Comparison of ENCODE assay signal across 14 mouse cellular contexts in genomic region chr5:140739813-140740212, GRCm38 (mm10). TPM values are rescaled to one million over a fixed set of nuclear protein-coding genes. Genes with fewer than 3 reads are reported as not detected.
DNase-seq lines count a peak whose midpoint lies in the region; TF ChIP-seq lines count a peak whose summit lies in the region.
"Had no signal": no experiment of that assay in that cellular context is flagged by ENCODE, and none has a peak within 500 bp of the region (broad histone marks: within the 10 kb centered on the region; RNA-seq: fewer than 3 reads in every experiment).

No protein-coding gene starts in this region.

- H3K4me1 ChIP-seq in lung, adult 2 months (ENCODE audit: control insufficient read depth, insufficient read depth, low read length): peaks cover 4% of the 10 kb centered on the region

- intact Hi-C loops in left cerebral cortex, postnatal 14 days (cut with DNase I): no loop called here

- no peak; the same call in 1 of the 2 replicates for TF ChIP-seq POLR2A in lung, adult 2 months (IDR thresholded peaks at IDR 0.05; ENCODE audit: borderline replicate concordance, extremely low read depth, low read depth, low read length)

- DNase-seq in kidney, adult 9 months: peak; percentile 42
- no peak for DNase-seq in kidney, postnatal 10 days
- peak; percentile 44 for DNase-seq in lung, postnatal 36 days
- no peak for DNase-seq in lung, adult 2 months
- DNase-seq in left cerebral cortex, postnatal 14 days (ENCODE audit: low spot score in 2 of 2): peak; percentile 38 to 72
- peak; percentile 53 for DNase-seq in telencephalon, adult 2 months (ENCODE audit: low read depth, low spot score)
- DNase-seq in gastrocnemius, adult 18-20 months (ENCODE audit: low spot score): no peak
- DNase-seq in urinary bladder, postnatal 4 days (ENCODE audit: low spot score in 2 of 2): no peak
- DNase-seq: B cell, adult 2 months; cerebellum, adult 2 months; heart, postnatal 36 days; spleen, adult 18-20 months had no signal

- no peak for TF ChIP-seq CTCF in lung, adult 2 months (IDR thresholded peaks at IDR 0.05; ENCODE audit: insufficient read depth, low read length)

- 77% methylated on average over 12 of the region's 12 CpGs for WGBS in lung, adult 2 months

- no peak overlapping the region for H3K4me3 ChIP-seq in lung, adult 2 months (replicated peaks; ENCODE audit: extremely low read depth, low read depth, low read length)
- H3K4me3 ChIP-seq: erythroblast, embryonic 14.5 days; liver, embryonic 12.5 days had no signal

RNA-seq across cellular contexts. Expression of gene Amz1, which starts 15.9 kb away (rescaled TPM):
- 13.3 and 14.8 TPM in 2 replicates for polyA plus RNA-seq in lung, adult 2 months (2012; rRNA removed)
- 10 to 100 TPM; 17.4 to 20.5 TPM for total RNA-seq in left cerebral cortex, postnatal 14 days (2021)
- under 1 TPM in 1 of 2 experiments, not detected in 1; 0.36 TPM for total RNA-seq in gastrocnemius, adult 18-20 months (2021)
- polyA plus RNA-seq: erythroblast, embryonic 14.5 days had no signal

RNA-seq across cellular contexts. Expression of gene Brat1, which starts 35.0 kb away (rescaled TPM):
- 31.6 and 31.7 TPM in 2 replicates for polyA plus RNA-seq in lung, adult 2 months (2012; rRNA removed)
- 10 to 100 TPM; 24.8 to 27.4 TPM for total RNA-seq in left cerebral cortex, postnatal 14 days (2021)
- total RNA-seq in gastrocnemius, adult 18-20 months (2021): 1 to 10 TPM; 4.5 to 5.3 TPM

RNA-seq across cellular contexts. Expression of gene Iqce, which starts 37.6 kb away (rescaled TPM):
- polyA plus RNA-seq in lung, adult 2 months (2012; rRNA removed): 17.2 and 21.8 TPM in 2 replicates
- 10 to 100 TPM; 49.0 to 63.8 TPM for total RNA-seq in left cerebral cortex, postnatal 14 days (2021)
- total RNA-seq in gastrocnemius, adult 18-20 months (2021): 1 to 10 TPM; 1.6 to 2.2 TPM

Comparison
In these comparisons a context has a peak if more than half of its experiments do, and no peak if none do; other contexts are left out.
1. DNase-seq: peak in kidney, adult 9 months (single experiment), lung, postnatal 36 days (single experiment), left cerebral cortex, postnatal 14 days (2 of 2) and telencephalon, adult 2 months (single experiment); none in kidney, postnatal 10 days (single experiment), lung, adult 2 months (single experiment), gastrocnemius, adult 18-20 months (single experiment) and urinary bladder, postnatal 4 days (0 of 2).
2. RNA of gene Amz1, which starts 15.9 kb away (total RNA-seq): 17.4 to 20.5 TPM in left cerebral cortex, postnatal 14 days; 0.36 TPM in gastrocnemius, adult 18-20 months; every median in the first group is over 10 times any median in the second.
3. RNA of gene Brat1, which starts 35.0 kb away (total RNA-seq): 24.8 to 27.4 TPM in left cerebral cortex, postnatal 14 days; 4.5 to 5.3 TPM in gastrocnemius, adult 18-20 months; every median in the first group is over 4 times any median in the second.
4. RNA of gene Iqce, which starts 37.6 kb away (total RNA-seq): 49.0 to 63.8 TPM in left cerebral cortex, postnatal 14 days; 1.6 to 2.2 TPM in gastrocnemius, adult 18-20 months; every median in the first group is over 10 times any median in the second.